Mouse (Mus musculus) cortical plate, adult 2 months (tissue): ENCODE measurements around the gene St5. TPM values are rescaled to one million over a fixed set of nuclear protein-coding genes. Genes with fewer than 3 reads are reported as not detected.

Experiments
- H3K27ac ChIP-seq: fragments of 200-500 bp; 2 replicates; pipeline ENCODE4 v1.5.1; 2012; ENCODE audit warnings: low read length, control low read depth, inconsistent platforms; ENCODE audit not compliant: insufficient read depth
- H3K4me1 ChIP-seq: fragments of 200-500 bp; 2 replicates; pipeline ENCODE4 v1.6.1; 2011; ENCODE audit warnings: low read length; ENCODE audit not compliant: control insufficient read depth, insufficient read depth
- H3K4me3 ChIP-seq: fragments of 200-500 bp; 2 replicates; pipeline ENCODE4 v1.5.1; 2011; ENCODE audit warnings: mild to moderate bottlenecking, low read length, control low read depth; ENCODE audit not compliant: insufficient read depth
- CTCF ChIP-seq: fragments of 200-500 bp; IDR thresholded peaks from 2 replicates; pipeline ENCODE4 v1.5.1; 2011; ENCODE audit warnings: mild to moderate bottlenecking, control low read depth, low read length; ENCODE audit not compliant: insufficient read depth; ENCODE audit errors: extremely low read depth
- POLR2A ChIP-seq: fragments of 200-500 bp; IDR thresholded peaks from 2 replicates; pipeline ENCODE4 v1.6.1; 2011; ENCODE audit warnings: mild to moderate bottlenecking, low read length, control low read depth; ENCODE audit not compliant: insufficient read depth; ENCODE audit errors: extremely low read depth
- polyA plus RNA-seq: library from polyadenylated mRNA; depleted of rRNA; stranded (reverse); fragments of >200 nt; gene quantifications from 2 replicates; pipeline ENCODE4 v1.2.3, GENCODE M21; 2012

Gene St5
- polyA plus RNA-seq, 1 experiment, result 18.3 TPM

- no peak overlapping the region for H3K4me3 ChIP-seq
- no peak overlapping the region for H3K27ac ChIP-seq
- no peaks in the 10 kb centered on the region for H3K4me1 ChIP-seq
- TF ChIP-seq POLR2A, result no peak
- TF ChIP-seq CTCF, result no peak
Measured at GRCm38 (mm10) chr7:109606994-109607610, 96.3 kb downstream of the St5 start.

GRCm38 (mm10) chr7:109602562-109602961 is 100.8 kb downstream of the St5 start:
- H3K27ac ChIP-seq, result no peak overlapping the region
- H3K4me1 ChIP-seq, result no peaks in the 10 kb centered on the region
- no peak overlapping the region for H3K4me3 ChIP-seq
- no peak for TF ChIP-seq POLR2A
- no peak for TF ChIP-seq CTCF

GRCm38 (mm10) chr7:109602022-109602421 is 101.4 kb downstream of the St5 start:
- Histone ChIP-seq H3K4me1 (no peaks in the 10 kb centered on the region), H3K27ac (no peak overlapping the region)

GRCm38 (mm10) chr7:109600702-109601101 is 102.7 kb downstream of the St5 start:
- Histone ChIP-seq H3K27ac (no peak overlapping the region), H3K4me3 (no peak overlapping the region), H3K4me1 (no peaks in the 10 kb centered on the region)
- TF ChIP-seq POLR2A, result no peak
- no peak for TF ChIP-seq CTCF

More at GRCm38 (mm10) chr7:109602022-109602421, 101.4 kb downstream of the St5 start:
- no peak overlapping the region for H3K4me3 ChIP-seq
- TF ChIP-seq POLR2A (no peak), CTCF (no peak)

GRCm38 (mm10) chr7:109599998-109600397 is 103.4 kb downstream of the St5 start:
- TF ChIP-seq CTCF (no peak), POLR2A (no peak)
- no peak overlapping the region for H3K4me3 ChIP-seq
- no peak overlapping the region for H3K27ac ChIP-seq
- no peaks in the 10 kb centered on the region for H3K4me1 ChIP-seq

- H3K27ac ChIP-seq, result no peak overlapping the region
- 0 out of 2 replicates have a peak, but pooled peaks cover 3% of the 10 kb centered on the region for H3K4me1 ChIP-seq
- no peak overlapping the region for H3K4me3 ChIP-seq
- no peak for TF ChIP-seq POLR2A
- TF ChIP-seq CTCF, result no peak
Measured at GRCm38 (mm10) chr7:109594845-109595531, 108.4 kb downstream of the St5 start.

- H3K4me3 ChIP-seq, result no peak overlapping the region
- no peak overlapping the region for H3K27ac ChIP-seq
- H3K4me1 ChIP-seq, result 0 out of 2 replicates have a peak, but pooled peaks cover 3% of the 10 kb centered on the region
- TF ChIP-seq POLR2A (no peak), CTCF (no peak)
Measured at GRCm38 (mm10) chr7:109593992-109594391, 109.4 kb downstream of the St5 start.

- no peak overlapping the region for H3K4me3 ChIP-seq
- TF ChIP-seq CTCF, result no peak
- no peak for TF ChIP-seq POLR2A
- 0 out of 2 replicates have a peak, but pooled peaks cover 3% of the 10 kb centered on the region for H3K4me1 ChIP-seq
- no peak overlapping the region for H3K27ac ChIP-seq
Measured at GRCm38 (mm10) chr7:109592184-109592583, 111.2 kb downstream of the St5 start.

- Histone ChIP-seq H3K4me1 (0 out of 2 replicates have a peak, but pooled peaks cover 3% of the 10 kb centered on the region), H3K27ac (no peak overlapping the region)
- TF ChIP-seq CTCF (no peak), POLR2A (no peak)
Measured at GRCm38 (mm10) chr7:109590576-109590975, 112.8 kb downstream of the St5 start.

GRCm38 (mm10) chr7:109588990-109589389 is 114.4 kb downstream of the St5 start:
- TF ChIP-seq POLR2A (no peak), CTCF (no peak)
- H3K27ac ChIP-seq, result no peak overlapping the region
- H3K4me3 ChIP-seq, result no peak overlapping the region
- 0 out of 2 replicates have a peak, but pooled peaks cover 3% of the 10 kb centered on the region for H3K4me1 ChIP-seq

More at GRCm38 (mm10) chr7:109590576-109590975, 112.8 kb downstream of the St5 start:
- no peak overlapping the region for H3K4me3 ChIP-seq

GRCm38 (mm10) chr7:109588145-109588544 is 115.3 kb downstream of the St5 start:
- H3K4me1 ChIP-seq, result 0 out of 2 replicates have a peak, but pooled peaks cover 3% of the 10 kb centered on the region
- no peak overlapping the region for H3K27ac ChIP-seq
- no peak overlapping the region for H3K4me3 ChIP-seq
- TF ChIP-seq POLR2A, result no peak
- TF ChIP-seq CTCF, result no peak
